ENCODE assay signal across 9 mouse cellular contexts in genomic region chr3:89147979-89148311, GRCm38 (mm10). TPM values are rescaled to one million over a fixed set of nuclear protein-coding genes. Genes with fewer than 3 reads are reported as not detected.
A peak's percentile ranks its signal among the peaks of the same experiment; 100 is the strongest.
DNase-seq lines count a peak whose midpoint lies in the region; ATAC-seq lines count a peak whose summit lies in the region.
"Had no signal": no experiment of that assay in that cellular context is flagged by ENCODE, and none has a peak within 500 bp of the region (broad histone marks: within the 10 kb centered on the region; RNA-seq: fewer than 3 reads in every experiment).

No protein-coding gene starts in this region.

- H3K4me2 ChIP-seq in kidney, embryonic 16.5 days (replicated peaks; ENCODE audit: low read depth, low read length) = peak overlapping the region; percentile 69
- peak overlapping the region; percentile 56 for H3K4me2 ChIP-seq in embryonic facial prominence, embryonic 12.5 days (replicated peaks)
- H3K4me2 ChIP-seq in liver, embryonic 15.5 days = peak overlapping the region; percentile 85

- H3K36me3 ChIP-seq in kidney, embryonic 16.5 days (ENCODE audit: insufficient read depth, low read length) = no peaks in the 10 kb centered on the region
- no peaks in the 10 kb centered on the region for H3K36me3 ChIP-seq in embryonic facial prominence, embryonic 12.5 days
- peaks cover 35% of the 10 kb centered on the region for H3K36me3 ChIP-seq in liver, embryonic 15.5 days (replicated peaks)

- no peaks in the 10 kb centered on the region for H3K9me3 ChIP-seq in kidney, embryonic 16.5 days (ENCODE audit: low read length)
- no peaks in the 10 kb centered on the region for H3K9me3 ChIP-seq in embryonic facial prominence, embryonic 12.5 days
- no peaks in the 10 kb centered on the region for H3K9me3 ChIP-seq in liver, embryonic 15.5 days (replicated peaks)

- H3K9ac ChIP-seq in kidney, embryonic 16.5 days (replicated peaks; ENCODE audit: low read length) = peak overlapping the region; percentile 48
- H3K9ac ChIP-seq in embryonic facial prominence, embryonic 12.5 days = peak overlapping the region; percentile 28; the same call in 1 of the 2 replicates
- H3K9ac ChIP-seq in liver, embryonic 15.5 days = peak overlapping the region; percentile 44; the same call in 1 of the 2 replicates

- H3K27me3 ChIP-seq in kidney, embryonic 16.5 days (ENCODE audit: insufficient read depth, low read length) = peaks cover 8% of the 10 kb centered on the region; the same call in 1 of the 2 replicates
- peaks cover 48% of the 10 kb centered on the region for H3K27me3 ChIP-seq in embryonic facial prominence, embryonic 12.5 days
- H3K27me3 ChIP-seq in liver, embryonic 15.5 days = peaks cover 40% of the 10 kb centered on the region

- ATAC-seq in kidney, embryonic 16.5 days (ENCODE audit: low FRiP score, low TSS enrichment) = no peak; the same call in 1 of the 2 replicates
- ATAC-seq in embryonic facial prominence, embryonic 12.5 days (ENCODE audit: insufficient number of reproducible peaks, insufficient read depth, low FRiP score, low TSS enrichment) = peak; percentile 36; the same call in 1 of the 2 replicates
- ATAC-seq in liver, embryonic 15.5 days (ENCODE audit: insufficient read depth) = peak; percentile 42; the same call in 1 of the 2 replicates

- 3% methylated on average over 15 of the region's 15 CpGs for WGBS in kidney, embryonic 16.5 days
- 8% methylated on average over 15 of the region's 15 CpGs for WGBS in embryonic facial prominence, embryonic 12.5 days
- 15% methylated on average over 15 of the region's 15 CpGs for WGBS in liver, embryonic 15.5 days (ENCODE audit: insufficient replicate concordance)

- peak; percentile 21 for DNase-seq in embryo, embryonic 10 days (ENCODE audit: low spot score)
- no peak for DNase-seq in embryo, embryonic 9.5 days (ENCODE audit: extremely low spot score)
- DNase-seq in kidney, postnatal 25 days = no peak
- DNase-seq in frontal cortex, postnatal 10 days (ENCODE audit: low spot score in 2 of 2) = no peak
- no peak for DNase-seq in left cerebral cortex, adult 9 months (ENCODE audit: low spot score in 2 of 2)
- DNase-seq: heart, postnatal 14 days had no signal

- no peak overlapping the region for H3K27ac ChIP-seq in kidney, embryonic 16.5 days (ENCODE audit: low read length)
- no peak overlapping the region for H3K27ac ChIP-seq in embryonic facial prominence, embryonic 12.5 days
- peak overlapping the region; percentile 80 for H3K27ac ChIP-seq in liver, embryonic 15.5 days (replicated peaks)

- peaks cover 9% of the 10 kb centered on the region for H3K4me1 ChIP-seq in kidney, embryonic 16.5 days (ENCODE audit: insufficient read depth, low read length)
- H3K4me1 ChIP-seq in embryonic facial prominence, embryonic 12.5 days = peaks cover 5% of the 10 kb centered on the region
- peaks cover 84% of the 10 kb centered on the region for H3K4me1 ChIP-seq in liver, embryonic 15.5 days (replicated peaks)

- H3K4me3 ChIP-seq in kidney, embryonic 16.5 days (ENCODE audit: low read length) = peak overlapping the region; percentile 41
- H3K4me3 ChIP-seq in embryonic facial prominence, embryonic 12.5 days = peak overlapping the region; percentile 26
- H3K4me3 ChIP-seq in liver, embryonic 15.5 days (replicated peaks) = peak overlapping the region; percentile 49

RNA-seq across cellular contexts. Expression of gene Pklr, which starts 12.0 kb away (rescaled TPM):
- 4.7 and 5.0 TPM in 2 replicates for polyA plus RNA-seq in kidney, embryonic 16.5 days (2015; fragmentation: Nextera tagmentation; extraction: Ambion mirVana)
- 0.27 and 1.0 TPM in 2 replicates for polyA plus RNA-seq in embryonic facial prominence, embryonic 12.5 days (2016; fragmentation: Nextera tagmentation; extraction: Ambion mirVana)
- 102 and 104 TPM in 2 replicates for polyA plus RNA-seq in liver, embryonic 15.5 days (2015; fragmentation: Nextera tagmentation; extraction: Ambion mirVana)

RNA-seq across cellular contexts. Expression of gene Hcn3, which starts 12.1 kb away (rescaled TPM):
- 1.8 and 2.0 TPM in 2 replicates for polyA plus RNA-seq in kidney, embryonic 16.5 days (2015; fragmentation: Nextera tagmentation; extraction: Ambion mirVana)
- polyA plus RNA-seq in embryonic facial prominence, embryonic 12.5 days (2016; fragmentation: Nextera tagmentation; extraction: Ambion mirVana) = 3.9 and 4.4 TPM in 2 replicates
- 0.43 and 0.45 TPM in 2 replicates for polyA plus RNA-seq in liver, embryonic 15.5 days (2015; fragmentation: Nextera tagmentation; extraction: Ambion mirVana)

RNA-seq across cellular contexts. Expression of gene Clk2, which starts 16.6 kb away (rescaled TPM):
- 29.1 and 30.6 TPM in 2 replicates for polyA plus RNA-seq in kidney, embryonic 16.5 days (2015; fragmentation: Nextera tagmentation; extraction: Ambion mirVana)
- 51.3 and 52.6 TPM in 2 replicates for polyA plus RNA-seq in embryonic facial prominence, embryonic 12.5 days (2016; fragmentation: Nextera tagmentation; extraction: Ambion mirVana)
- 8.5 and 10.1 TPM in 2 replicates for polyA plus RNA-seq in liver, embryonic 15.5 days (2015; fragmentation: Nextera tagmentation; extraction: Ambion mirVana)

RNA-seq across cellular contexts. Expression of gene Scamp3, which starts 29.3 kb away (rescaled TPM):
- polyA plus RNA-seq in kidney, embryonic 16.5 days (2015; fragmentation: Nextera tagmentation; extraction: Ambion mirVana) = 140 TPM in 2 replicates
- polyA plus RNA-seq in embryonic facial prominence, embryonic 12.5 days (2016; fragmentation: Nextera tagmentation; extraction: Ambion mirVana) = 108 and 109 TPM in 2 replicates
- 53.0 and 53.7 TPM in 2 replicates for polyA plus RNA-seq in liver, embryonic 15.5 days (2015; fragmentation: Nextera tagmentation; extraction: Ambion mirVana)

RNA-seq across cellular contexts. Expression of gene Fam189b, which starts 35.0 kb away (rescaled TPM):
- polyA plus RNA-seq in kidney, embryonic 16.5 days (2015; fragmentation: Nextera tagmentation; extraction: Ambion mirVana) = 43.6 and 51.2 TPM in 2 replicates
- 30.9 and 37.2 TPM in 2 replicates for polyA plus RNA-seq in embryonic facial prominence, embryonic 12.5 days (2016; fragmentation: Nextera tagmentation; extraction: Ambion mirVana)
- 2.4 and 2.9 TPM in 2 replicates for polyA plus RNA-seq in liver, embryonic 15.5 days (2015; fragmentation: Nextera tagmentation; extraction: Ambion mirVana)

Comparison
In these comparisons a context has a peak if more than half of its experiments do, and no peak if none do; other contexts are left out.
1. RNA of gene Pklr, which starts 12.0 kb away (polyA plus RNA-seq): 102 to 104 TPM in liver, embryonic 15.5 days; 4.7 to 5.0 TPM in kidney, embryonic 16.5 days and 0.27 to 1.0 TPM in embryonic facial prominence, embryonic 12.5 days; every median in the first group is over 10 times any median in the second.
2. Peak in every context shown above with its lines, with median percentiles within 50 percentile points of each other: H3K4me2 ChIP-seq, H3K4me3 ChIP-seq and H3K9ac ChIP-seq.